Mouse (Mus musculus) layer of hippocampus, postnatal 14 days (tissue): ENCODE data around the gene Pgbd5. TPM values are rescaled to one million over a fixed set of nuclear protein-coding genes. Genes with fewer than 3 reads are reported as not detected.
A peak's percentile ranks its signal among the peaks of the same experiment; 100 is the strongest.

Experiments used
- DNase-seq, 2 experiments: peaks; one replicate each; pipeline ENCODE4 v3.0.0; 2021 to 2022; ENCODE audit warnings: low spot score in 2 of 2, mixed read lengths in 1 of 2
- total RNA-seq, 2 experiments: library from RNA; stranded (reverse); gene quantifications; 2 replicates each; pipeline ENCODE4 v1.2.3; 2021

The Pgbd5 gene
- total RNA-seq, 2 experiments from 2014 or later: 186 to 191 TPM

- no peak for DNase-seq
Measured at GRCm38 (mm10) chr8:124393927-124394326, 45.5 kb downstream of the Pgbd5 start.

DNA sequence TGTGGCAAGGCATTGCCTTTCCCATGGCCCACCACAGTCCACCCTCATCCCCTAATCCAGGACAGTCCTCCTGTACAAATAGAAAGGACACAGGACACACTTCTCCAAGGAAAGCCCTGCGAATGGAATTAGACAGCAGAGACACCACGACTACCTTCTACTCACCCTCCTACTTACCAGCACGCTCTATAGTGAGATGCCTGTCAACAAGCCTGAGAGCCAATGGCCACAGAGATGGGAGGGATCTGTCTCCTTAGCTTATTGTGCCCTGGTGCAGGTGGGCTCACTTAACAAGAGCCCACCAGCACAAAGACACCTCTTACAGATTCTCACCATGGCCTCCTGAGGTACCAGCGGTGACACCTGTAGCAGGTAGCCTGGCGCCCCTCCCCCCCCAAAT, 46.4 kb downstream of the Pgbd5 start:
- no peak for DNase-seq

GRCm38 (mm10) chr8:124392271-124393012, 47.0 kb downstream of the Pgbd5 start:
- no peak for DNase-seq

GRCm38 (mm10) chr8:124391191-124391590, 48.3 kb downstream of the Pgbd5 start:
- DNase-seq: peak in 1 of 2 experiments; percentile 42

DNA sequence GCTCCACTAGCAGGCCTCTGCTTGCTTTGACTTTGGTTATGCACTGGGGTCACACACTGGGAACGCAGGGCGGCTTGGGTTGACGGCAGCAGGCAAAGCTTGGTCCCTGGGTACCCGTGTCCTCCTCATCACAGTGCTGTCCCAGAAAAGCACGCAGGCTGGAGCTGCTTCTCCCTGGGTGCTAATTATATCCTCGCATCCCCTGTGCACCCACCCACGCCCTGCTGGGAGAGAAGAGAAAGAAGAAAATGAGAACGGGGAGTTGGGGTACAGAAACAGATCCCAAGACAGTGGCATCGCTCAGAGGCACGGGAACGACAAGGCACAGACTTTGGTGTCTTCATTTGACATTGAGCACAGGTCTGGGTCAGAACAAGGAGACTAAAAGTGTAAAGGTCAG, 50.0 kb downstream of the Pgbd5 start:
- DNase-seq: peak; percentile 58 to 67

GRCm38 (mm10) chr8:124386225-124386899, 53.1 kb downstream of the Pgbd5 start:
- peak; percentile 58 to 79 for DNase-seq

DNA sequence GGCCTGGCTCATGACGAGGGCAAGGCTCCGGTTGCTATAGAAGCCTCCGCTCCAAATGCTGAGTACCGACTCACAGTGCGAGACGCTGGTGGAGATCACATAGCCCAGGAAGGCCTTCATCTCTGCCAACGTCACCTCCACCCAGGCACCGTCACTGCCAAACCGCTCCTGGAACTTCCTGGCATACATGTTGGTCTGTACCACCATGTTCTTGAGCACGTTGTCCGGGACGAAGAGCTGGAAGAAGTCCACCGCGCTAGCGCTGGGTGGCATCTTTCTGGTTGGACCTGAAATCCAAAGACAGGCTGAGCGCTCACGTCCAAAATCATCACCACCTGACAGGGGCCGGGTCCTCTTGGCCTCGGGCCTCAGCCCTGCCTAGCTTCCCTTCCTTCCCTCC, 55.1 kb downstream of the Pgbd5 start:
- no peak for DNase-seq

GRCm38 (mm10) chr8:124382235-124382634, 57.2 kb downstream of the Pgbd5 start:
- DNase-seq: no peak

DNA sequence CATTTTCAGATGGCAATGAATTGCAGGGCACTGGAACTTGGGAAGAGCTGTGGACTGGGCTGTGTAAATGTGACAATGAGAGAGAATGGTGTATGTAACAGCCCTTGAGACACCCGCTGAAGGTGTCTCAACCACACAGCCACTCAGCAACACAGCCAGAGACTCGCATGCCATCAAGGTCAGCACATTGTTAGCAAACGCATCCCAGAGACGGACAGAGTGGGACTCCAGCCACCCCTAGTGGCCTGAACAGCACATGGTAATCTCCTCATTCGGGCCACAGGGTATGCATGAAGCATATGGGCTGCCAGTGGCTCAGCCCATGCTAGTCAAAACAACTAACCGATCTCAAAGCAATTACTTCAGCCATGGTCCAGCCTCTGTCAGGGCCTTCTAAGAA, 60.2 kb downstream of the Pgbd5 start:
- DNase-seq: no peak

GRCm38 (mm10) chr8:124376406-124376805, 63.1 kb downstream of the Pgbd5 start:
- no peak for DNase-seq

DNA sequence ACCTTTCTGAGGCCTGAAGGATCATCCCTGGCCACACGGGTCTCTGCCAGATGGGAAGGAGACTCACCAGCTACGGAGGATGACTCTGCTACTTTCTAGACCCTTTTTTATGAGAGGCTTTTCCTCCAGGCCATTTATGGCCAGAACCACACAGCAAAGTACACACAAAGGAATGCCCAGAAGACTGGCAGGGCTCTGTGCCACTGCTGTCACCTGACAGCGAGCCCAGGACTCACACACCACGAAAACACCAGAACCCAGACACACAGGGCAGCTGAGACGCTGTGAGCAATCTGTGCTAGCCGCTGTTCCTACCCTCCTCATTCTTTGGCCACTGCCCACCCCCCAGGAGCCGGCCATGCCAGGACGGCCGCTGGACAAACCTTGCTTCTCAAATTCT, 63.7 kb downstream of the Pgbd5 start:
- DNase-seq: no peak

DNA sequence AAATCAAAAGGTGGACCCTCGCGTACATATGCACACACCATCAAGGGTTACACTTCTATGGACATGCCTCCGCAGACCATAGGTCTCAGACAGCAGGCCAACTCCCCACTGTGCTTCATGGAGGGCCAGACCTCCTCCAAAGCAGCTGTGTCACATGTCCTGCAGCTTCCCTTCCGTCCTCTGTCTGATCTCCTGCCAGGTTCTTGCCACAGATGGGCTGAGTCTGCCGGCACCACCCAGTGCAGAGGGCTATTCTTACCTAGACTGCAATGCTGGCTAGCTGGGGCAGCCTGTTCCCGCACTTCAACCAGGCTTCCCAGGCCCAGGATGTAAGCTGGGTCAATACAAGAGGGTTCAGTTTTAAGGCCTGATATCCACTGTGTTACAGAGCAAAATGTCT, 64.3 kb downstream of the Pgbd5 start:
- DNase-seq: no peak

- DNase-seq: no peak
Measured at GRCm38 (mm10) chr8:124373753-124374152, 65.7 kb downstream of the Pgbd5 start.

GRCm38 (mm10) chr8:124371410-124372123, 67.9 kb downstream of the Pgbd5 start:
- DNase-seq: no peak

GRCm38 (mm10) chr8:124370422-124371183, 68.9 kb downstream of the Pgbd5 start:
- DNase-seq: no peak

DNA sequence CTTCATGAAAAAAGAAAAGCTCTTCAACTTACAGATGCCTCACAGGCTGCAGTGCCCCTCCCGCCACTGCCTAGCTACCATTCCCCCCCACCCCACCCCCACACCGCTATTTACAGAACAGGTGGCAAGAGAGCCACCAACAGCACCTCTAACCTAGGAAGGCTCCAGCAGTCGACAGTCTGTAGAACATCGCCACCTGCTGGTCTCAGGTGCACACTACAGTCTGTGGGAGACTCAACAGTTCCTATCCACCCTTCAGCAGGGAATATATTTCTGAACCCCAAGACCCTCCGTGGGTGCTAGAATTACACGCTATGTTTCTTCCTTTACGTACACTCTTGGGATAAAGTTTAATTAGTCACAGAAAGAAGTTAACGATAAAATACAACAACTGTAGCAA, 71.2 kb downstream of the Pgbd5 start:
- DNase-seq: peak; percentile 57 to 70

- no peak for DNase-seq
Measured at GRCm38 (mm10) chr8:124363337-124363736, 76.1 kb downstream of the Pgbd5 start.

DNA sequence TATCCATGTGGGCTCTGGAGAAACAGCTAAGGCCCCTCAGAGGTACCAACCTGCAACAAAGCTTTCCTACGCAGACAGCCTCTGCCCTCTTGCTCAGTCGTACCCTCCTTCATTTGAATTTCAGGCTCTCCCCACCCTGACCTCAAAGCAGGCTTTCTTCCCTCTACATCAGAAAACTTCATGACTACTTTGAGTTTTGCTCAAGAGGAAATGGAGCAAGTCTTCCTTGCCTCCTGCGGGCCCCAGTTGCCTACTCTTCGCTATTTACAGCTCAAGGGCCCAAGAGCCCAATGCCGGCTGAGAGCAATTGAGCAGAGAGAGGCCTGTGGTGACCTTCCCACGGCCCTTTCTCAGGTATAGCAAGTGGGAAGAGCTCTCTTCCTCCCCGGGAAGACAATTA, 76.9 kb downstream of the Pgbd5 start:
- DNase-seq: no peak

- DNase-seq: no peak
Measured at GRCm38 (mm10) chr8:124361773-124362427, 77.6 kb downstream of the Pgbd5 start.

DNA sequence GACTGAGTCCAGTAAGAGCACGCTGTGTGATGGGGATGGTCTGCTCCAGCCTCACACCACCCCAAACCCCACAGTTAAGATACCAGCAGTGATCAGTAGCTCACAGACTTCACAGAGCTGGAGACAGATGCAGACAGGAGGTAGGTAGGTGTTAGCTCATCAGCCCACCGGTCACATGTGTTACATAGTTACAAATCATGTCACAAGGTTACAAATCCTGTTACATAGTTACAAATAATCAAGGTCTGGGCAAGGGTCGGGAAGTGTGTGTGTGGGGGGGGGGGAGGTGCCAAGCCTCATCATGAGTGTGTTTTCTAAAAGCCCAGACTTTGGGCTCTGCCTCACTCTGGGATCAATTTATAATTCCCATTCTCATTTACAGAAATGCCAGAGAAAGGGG, 78.5 kb downstream of the Pgbd5 start:
- DNase-seq: no peak

DNA sequence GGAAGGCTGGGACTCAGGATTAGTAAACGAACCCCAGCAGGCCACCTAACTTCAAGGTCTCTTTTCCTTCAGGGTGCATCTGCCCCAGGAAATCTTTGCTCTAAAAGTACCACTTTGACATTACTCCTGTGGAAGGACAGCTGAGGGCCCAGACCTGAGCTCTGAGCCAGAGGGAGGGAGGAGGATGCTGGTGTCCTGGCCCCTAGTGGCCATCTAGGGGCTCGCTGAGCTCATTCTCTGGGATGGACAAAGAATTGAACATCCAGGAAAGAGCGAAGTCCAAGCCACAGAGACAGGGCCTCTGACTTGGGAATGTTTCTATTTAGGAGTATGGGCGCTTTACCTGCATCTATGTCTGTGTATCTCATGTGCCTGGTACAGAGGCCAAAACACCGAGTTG, 87.8 kb downstream of the Pgbd5 start:
- DNase-seq: no peak
